Mouse (Mus musculus) kidney, adult 8-10 months (tissue): ENCODE results near the gene Csde1.

ENCODE experiments used
- DNase-seq, 2 experiments: peaks; one replicate each; pipeline ENCODE4 v3.0.0; 2022

Csde1 gene

DNA sequence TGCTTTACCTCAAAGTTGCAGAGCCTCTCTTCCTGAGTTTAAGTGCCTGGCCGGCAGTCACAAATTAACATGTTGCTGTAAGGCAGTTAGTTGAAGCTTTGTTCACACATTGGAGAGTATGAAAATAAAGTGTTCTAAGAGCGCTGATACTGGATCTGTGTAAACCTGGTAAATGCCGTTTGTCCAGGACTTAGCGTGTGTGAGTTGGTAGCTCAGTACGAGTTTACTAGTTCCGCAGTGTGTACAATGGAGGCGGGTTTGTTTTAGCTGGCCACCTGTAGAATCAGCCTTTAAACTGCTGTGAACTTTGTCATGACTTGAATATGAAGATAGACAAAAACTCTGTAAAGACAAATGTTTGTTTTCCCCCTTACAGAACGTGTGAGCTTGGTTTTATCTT is 46.7 kb downstream of the Csde1 start:
- no peak for DNase-seq

DNA sequence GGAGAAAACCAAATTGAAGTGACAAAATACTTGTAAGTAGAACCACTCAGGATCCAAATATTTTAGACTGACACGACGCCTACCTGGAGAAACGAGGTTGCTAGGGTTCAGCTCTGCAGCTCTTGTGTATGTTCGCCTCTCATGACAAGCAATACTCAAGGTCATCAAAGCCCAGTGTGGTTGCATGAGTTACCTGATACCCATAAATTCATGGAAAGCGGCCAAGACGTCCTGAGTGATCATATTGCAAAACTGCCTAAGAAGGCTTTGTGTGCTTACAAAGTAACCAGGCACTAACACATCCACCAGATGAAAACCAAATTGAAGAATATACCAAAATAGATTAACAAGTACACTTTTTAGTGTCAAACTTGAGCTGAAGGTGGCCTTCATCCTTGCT is 48.7 kb downstream of the Csde1 start:
- no peak for DNase-seq

DNA sequence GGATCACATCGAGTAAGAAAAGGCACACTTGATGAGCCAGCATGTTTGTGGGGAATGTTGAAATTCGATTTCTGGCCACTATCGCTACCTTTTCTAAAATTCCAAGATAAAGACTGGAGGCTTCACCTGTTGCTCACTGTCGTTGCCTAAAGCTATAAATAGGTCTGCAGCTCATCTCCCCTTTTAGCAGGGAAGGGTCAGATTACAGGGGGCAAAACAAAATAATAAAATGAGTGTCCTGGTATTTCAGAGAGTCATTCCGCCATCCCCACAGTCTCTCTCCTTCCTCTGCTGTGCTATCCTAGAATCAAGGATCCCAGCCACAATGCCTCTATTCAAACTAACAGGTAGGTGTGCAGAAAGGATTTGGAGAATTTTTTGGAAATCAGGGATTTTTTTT is 53.5 kb downstream of the Csde1 start, which contains the start of gene Ampd1:
TSS of gene Ampd1 (plus strand) at position 244 of the 400 bp plus-strand sequence.
- no peak for DNase-seq

DNA sequence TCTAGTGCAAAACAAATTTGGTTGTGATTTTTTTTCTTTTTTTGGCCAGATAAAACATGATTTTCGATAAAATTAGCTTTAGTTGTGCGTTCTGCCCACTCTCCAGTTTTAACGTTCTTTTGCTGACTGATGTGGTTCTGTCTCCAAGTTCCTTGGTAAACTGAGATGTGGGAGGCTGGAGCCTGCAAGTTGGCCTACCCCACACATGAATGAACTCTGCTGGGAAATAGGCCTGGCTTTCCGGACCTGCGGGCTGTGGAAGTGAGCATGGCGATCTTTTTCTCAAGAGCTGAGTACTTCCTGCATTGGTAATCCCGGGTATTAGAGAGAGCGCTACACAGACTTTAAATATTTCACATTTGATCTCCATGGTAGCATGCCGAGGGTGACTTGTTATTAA is 55.6 kb downstream of the Csde1 start:
- no peak for DNase-seq

DNA sequence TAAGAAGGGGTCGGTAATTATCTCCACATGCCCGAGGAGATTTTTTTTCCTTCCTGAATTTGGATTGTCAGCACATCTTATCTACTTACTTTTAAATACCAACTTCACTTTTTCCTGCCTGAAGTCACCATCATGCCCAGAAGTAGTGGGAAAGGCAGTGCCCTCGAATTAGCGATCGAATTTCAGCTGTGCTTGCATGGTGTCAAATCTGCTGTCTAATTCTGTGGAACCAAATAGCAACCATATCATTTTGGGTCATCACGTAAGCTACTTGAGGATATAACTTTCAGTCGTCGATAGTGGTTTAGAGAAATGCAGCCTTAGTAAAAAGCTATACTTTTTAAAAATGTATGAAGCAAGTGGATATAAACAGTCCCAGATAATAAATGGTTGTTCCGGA is 56.2 kb downstream of the Csde1 start:
- no peak for DNase-seq

DNA sequence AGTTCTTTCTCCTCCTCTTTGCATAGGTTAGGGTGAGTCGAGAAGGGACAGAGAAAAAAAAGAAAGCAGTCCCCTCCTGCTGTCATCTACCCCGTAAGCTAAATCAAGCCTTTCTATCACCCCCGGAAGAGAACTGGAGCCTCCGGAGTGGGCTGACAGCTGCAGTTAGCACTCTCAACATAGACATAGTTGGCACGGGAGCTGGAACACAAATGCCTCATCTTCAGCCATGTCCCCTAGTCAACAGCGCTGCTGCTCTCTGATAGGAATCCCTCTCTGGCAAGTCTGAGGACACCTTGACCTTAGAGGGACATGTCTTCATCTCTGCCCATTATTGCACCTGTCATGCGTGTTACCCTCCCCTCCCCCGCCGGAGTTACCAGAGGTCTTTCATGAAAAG is 59.1 kb downstream of the Csde1 start:
- no peak for DNase-seq

DNA sequence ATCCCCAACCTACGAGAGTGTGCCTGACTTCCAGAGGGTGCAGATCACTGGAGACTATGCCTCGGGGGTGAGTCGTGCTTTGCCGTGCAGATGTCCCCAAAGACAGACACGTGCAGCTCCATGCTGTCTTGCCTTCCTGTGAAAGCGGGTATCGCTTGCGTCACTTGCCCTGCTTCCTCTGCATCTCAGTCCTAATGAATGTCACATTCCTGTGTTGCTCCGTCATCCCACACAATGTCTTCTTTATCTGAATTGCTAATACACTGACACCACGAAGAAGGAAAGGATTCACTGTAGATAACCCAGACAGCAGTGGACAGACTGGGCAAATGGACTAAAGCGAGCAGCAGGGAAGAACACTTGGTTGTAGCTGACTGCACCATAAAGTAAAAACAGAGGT is 60.8 kb downstream of the Csde1 start:
- DNase-seq, result no peak

DNA sequence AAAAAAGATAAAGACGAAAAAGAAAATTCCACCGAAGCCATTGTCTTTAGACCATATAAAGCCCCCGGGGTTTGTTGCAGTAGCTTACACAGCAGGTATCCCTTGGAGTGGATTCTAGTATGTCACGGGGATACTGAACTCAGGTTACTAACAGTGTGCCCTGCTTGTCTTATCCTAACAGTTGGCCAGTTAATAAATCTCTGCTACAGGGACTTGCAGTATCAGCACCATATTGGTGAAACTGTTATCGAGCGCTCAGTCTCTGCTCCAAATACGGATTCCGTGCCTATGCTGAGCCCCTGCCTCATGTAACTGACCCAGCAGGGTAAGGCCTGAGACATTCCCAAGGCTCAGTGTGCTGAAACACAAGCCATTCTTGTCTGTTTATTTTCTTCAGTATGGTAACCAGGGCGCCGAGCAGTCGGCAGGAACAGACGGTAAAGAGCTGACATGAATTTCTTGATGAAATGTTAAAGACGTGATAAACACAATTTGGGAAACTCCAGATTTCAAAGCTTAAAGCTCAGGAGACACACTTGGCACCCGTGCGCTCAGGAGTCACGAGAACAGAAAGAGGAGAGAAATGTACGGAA is 61.7 kb downstream of the Csde1 start:
- no peak for DNase-seq

DNA sequence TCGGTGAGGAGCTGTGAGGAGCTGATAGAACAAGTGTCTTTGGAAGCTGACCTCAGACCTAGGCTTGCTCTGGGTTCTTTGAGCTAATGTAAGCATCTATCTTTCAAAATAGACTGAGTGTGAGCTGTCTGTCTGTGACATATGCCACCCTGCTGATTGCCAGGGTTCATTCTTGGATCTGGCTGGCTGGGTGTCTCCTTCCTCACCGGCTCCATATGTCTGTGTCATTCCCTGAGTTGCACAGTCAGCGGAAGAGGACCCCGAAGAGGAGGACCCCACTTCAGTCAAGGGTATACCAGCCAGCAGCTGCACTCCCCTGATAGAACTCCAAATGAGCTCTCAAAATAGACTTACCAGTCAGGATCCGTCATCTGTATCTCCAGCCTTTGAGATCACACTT is 62.5 kb downstream of the Csde1 start:
- no peak for DNase-seq

DNA sequence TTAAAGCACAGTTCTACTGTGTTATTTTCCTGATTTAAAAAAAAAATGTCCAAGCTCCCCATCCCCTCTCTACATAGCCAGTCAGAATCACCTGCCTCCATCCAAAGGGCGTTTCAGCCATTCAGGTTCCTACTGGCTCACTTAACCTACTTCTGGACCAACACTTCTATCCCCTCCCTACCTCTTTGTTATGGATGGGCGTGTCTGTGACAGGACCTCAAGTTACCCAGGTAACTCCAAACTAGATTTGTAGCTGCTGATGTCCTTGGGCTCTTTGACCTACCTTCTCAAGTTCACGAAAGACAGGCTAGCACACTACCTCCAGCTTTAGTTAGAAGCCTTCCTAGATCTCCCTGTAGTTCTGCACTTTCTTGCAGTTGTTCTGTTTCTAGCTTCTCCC is 65.8 kb downstream of the Csde1 start:
- DNase-seq, result no peak

DNA sequence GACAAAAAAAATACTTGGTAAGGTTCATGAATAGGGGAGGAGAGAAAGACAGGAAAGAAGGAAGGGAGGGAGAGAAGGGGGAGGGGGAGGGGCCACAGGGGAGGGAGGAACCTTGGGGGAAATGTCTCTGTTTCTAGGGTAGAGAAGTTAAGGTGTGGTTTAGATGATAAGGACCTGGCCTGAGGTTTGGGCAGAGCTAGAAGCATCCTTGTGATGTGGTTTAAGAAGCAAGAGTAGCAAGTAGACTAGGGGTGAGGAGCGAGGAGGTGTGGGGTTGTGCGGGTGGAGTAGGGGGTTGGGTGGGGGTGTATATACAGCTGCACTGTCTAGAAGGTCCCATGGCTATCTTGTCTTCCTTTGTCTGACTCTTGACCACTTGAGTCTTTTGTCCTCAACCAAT is 71.5 kb downstream of the Csde1 start:
- no peak for DNase-seq

DNA sequence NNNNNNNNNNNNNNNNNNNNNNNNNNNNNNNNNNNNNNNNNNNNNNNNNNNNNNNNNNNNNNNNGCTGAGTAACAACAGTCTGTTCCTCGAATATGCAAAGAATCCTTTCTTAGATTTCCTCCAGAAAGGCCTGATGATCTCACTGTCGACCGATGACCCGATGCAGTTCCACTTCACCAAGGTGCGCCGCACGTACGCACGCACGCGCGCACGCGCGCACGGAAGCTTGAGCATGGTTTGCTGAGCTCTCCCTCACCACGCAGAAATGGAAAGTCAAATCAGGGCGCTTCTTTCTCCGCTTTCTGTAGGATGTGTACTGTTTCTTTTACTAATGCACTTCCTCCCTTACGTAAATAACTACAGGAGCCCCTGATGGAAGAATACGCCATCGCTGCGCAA is 78.4 kb downstream of the Csde1 start:
- no peak for DNase-seq

DNA sequence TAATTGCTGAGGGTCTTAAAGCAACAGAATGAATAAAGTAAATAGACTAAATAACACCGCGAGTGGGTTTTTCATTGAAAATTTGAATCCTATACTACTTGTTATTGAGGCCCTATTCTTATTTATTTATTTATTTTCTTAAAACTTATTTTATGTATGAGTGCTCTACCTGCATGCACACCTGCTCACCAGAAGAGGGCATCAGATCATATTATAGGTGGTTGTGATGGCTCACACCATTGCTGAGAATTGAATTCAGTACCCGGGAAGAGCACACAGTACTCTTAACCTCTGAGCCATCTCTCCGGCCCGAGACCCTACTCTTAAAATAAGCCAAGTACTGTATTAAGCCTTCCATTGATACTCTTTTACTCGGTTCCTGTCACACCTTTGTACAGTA is 79.4 kb downstream of the Csde1 start:
- no peak for DNase-seq

DNA sequence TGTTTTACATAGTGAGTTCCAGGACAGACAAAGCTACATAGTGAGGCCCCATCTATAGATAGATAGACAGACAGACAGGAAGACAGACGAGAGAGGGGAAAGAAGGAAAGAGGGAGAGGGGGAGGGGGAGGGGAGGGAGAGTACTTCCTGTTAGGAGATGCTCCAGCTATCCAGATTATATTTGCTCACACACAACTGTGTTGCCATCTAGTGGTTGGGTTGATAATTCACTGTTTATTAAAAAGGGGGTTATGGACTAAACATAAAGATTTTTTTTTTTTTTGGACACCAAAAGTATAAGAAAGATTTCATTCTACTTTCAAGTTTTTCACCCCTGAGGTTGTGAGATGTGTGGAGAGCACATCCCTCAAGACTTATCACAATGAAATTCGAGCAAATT is 80.5 kb downstream of the Csde1 start:
- DNase-seq, result no peak

DNA sequence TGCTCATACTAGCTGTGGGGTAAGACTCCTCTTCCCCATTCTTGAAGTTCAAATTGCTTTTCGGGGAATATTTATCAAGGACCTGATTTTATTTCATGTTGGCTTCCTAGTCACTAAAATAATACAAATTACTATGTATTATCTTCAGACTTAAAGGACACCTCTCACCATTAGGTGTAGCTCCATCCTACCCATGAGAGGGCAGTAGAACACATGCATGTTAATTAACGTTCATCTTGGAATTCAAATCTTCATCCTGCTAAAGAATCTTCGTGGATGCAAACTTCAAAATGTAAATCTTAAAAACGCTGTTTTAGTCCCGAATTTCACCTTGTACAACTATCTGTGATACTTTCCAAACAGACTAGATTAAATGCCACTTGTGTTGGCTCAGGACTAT is 81.0 kb downstream of the Csde1 start:
- no peak for DNase-seq

DNA sequence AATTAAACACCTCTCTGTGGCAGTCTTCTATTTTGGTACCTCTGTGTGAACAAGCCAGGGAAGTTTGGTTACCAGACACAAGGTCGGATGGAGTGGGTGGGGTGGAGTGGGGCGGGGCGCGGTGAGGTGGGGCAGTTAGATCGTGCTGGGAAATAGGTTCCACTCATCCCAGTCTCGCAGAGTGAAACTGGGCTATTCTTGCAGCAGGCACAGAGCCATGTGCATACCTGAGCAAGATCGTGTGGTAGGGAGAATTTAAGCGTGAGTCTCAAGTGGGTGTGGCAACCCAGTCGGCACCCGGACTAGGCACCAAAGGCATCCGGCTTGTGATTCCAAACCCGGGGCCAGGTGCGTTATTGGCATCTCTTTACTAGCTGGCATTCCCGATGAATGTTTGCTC is 81.7 kb downstream of the Csde1 start:
- DNase-seq, result no peak

DNA sequence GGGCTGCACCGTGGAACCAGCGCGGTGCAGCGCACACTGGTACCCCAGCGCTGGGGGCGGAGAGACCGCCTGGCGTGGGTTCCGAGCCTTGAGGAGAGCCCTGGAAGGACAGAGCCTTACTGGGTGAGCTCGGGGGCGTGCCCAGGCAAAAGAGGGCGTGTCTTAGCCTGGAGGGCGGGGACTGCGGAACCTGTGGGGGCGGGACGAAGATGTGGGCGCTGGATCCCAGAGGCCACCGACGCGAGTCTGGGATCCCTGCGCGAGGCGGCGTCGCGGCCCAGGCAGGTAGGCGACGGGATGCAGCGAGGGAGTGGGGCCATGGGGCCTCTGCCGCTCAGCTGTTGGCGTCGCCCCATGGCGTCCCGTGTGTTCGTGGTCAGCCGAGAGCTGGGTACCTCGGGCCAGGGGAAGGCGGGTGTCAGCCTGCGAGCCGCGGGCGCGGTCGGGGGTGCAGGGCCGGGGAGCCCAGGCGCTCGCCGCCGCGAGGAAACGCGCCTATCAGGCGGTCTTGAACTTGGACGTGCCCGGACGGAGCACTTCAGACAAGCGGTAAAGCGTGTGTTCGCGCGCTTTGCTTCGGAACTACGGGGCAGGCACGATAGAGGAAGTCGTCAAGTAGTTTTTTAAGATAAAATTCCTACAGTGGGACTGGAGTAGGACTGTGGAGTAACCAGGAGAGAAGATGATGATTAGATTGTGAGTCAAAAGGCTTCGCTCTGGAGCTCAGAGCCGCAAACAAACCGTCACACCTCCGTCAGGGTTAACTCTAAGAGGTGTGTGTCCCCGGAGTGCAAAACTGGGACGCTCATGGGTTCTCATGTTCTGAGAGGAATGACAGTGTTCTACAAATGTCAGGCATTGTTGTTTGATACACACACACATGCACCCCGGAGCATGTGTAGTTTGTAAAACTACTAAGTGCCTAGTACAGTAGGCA is 82.5 kb downstream of the Csde1 start, which contains the start of gene Dennd2c:
TSS of gene Dennd2c (plus strand) at position 151 of the 937 bp plus-strand sequence.
- peak; percentile 89 to 94 for DNase-seq
